Mouse (Mus musculus): Measurements from ENCODE around the gene Hist1h4j.

Gene Hist1h4j

GRCm38 (mm10) chr13:21734906-21735767, at the start of gene Hist1h4j:
Gene Hist1h4j (plus strand): TSS chr13:21735064.
- in situ Hi-C loops (cut with MboI), result loop anchor here (25.0 kb wide), 1 partner anchor 1423 kb away; no protein-coding TSS in a partner anchor

- in situ Hi-C loops (cut with MboI), result no loop called here
Measured at GRCm38 (mm10) chr13:21697811-21698210, 37.1 kb upstream of the Hist1h4j start, which contains the start of gene Olfr1359. Gene Olfr1359 (plus strand): TSS chr13:21698111.

- in situ Hi-C loops (cut with MboI), result loop anchor here (25.0 kb wide), 1 partner anchor 294 kb away; the partner anchor contains the start of gene Zkscan3
Measured at GRCm38 (mm10) chr13:21706669-21707068, 28.2 kb upstream of the Hist1h4j start.

- in situ Hi-C loops (cut with MboI), result loop anchor here (5.0 to 25.0 kb wide), 4 partner anchors 298 to 1725 kb away; partner anchors contain the start of gene Zkscan3
Measured at GRCm38 (mm10) chr13:21710031-21710711, 24.7 kb upstream of the Hist1h4j start.

- in situ Hi-C loops (cut with MboI), result loop anchor here (5.0 to 25.0 kb wide), 4 partner anchors 299 to 1724 kb away; partner anchors contain the start of gene Zkscan3
Measured at GRCm38 (mm10) chr13:21710821-21711525, 23.9 kb upstream of the Hist1h4j start.

- in situ Hi-C loops (cut with MboI), result loop anchor here (5.0 to 25.0 kb wide), 4 partner anchors 299 to 1723 kb away; partner anchors contain the start of gene Zkscan3
Measured at GRCm38 (mm10) chr13:21711698-21712097, 23.2 kb upstream of the Hist1h4j start.

GRCm38 (mm10) chr13:21714725-21715124, 20.1 kb upstream of the Hist1h4j start:
- in situ Hi-C loops (cut with MboI), result loop anchor here (5.0 to 25.0 kb wide), 4 partner anchors 302 to 1720 kb away; partner anchors contain the start of gene Zkscan3

GRCm38 (mm10) chr13:21715131-21715863, 19.6 kb upstream of the Hist1h4j start:
- in situ Hi-C loops (cut with MboI), result loop anchor here (10.0 to 25.0 kb wide), 2 partner anchors 303 to 1720 kb away; partner anchors contain the start of gene Zkscan3

- in situ Hi-C loops (cut with MboI), result loop anchor here (10.0 to 25.0 kb wide), 2 partner anchors 304 to 1719 kb away; partner anchors contain the start of gene Zkscan3
Measured at GRCm38 (mm10) chr13:21715864-21716539, 18.9 kb upstream of the Hist1h4j start, which contains the start of the genes Hist1h2bl and Hist1h2ai. Gene Hist1h2bl (minus strand): TSS chr13:21716143. Gene Hist1h2ai (plus strand): TSS chr13:21716422.

- in situ Hi-C loops (cut with MboI), result loop anchor here (10.0 to 25.0 kb wide), 2 partner anchors 304 to 1718 kb away; partner anchors contain the start of gene Zkscan3
Measured at GRCm38 (mm10) chr13:21716540-21717391, 18.1 kb upstream of the Hist1h4j start.

GRCm38 (mm10) chr13:21717397-21718357, 17.2 kb upstream of the Hist1h4j start, which contains the start of gene Hist1h3h:
Gene Hist1h3h (plus strand): TSS chr13:21717659.
- in situ Hi-C loops (cut with MboI), result loop anchor here (10.0 to 25.0 kb wide), 2 partner anchors 305 to 1717 kb away; partner anchors contain the start of gene Zkscan3

GRCm38 (mm10) chr13:21718381-21719080, 16.3 kb upstream of the Hist1h4j start:
- in situ Hi-C loops (cut with MboI), result loop anchor here (10.0 to 25.0 kb wide), 2 partner anchors 306 to 1716 kb away; partner anchors contain the start of gene Zkscan3

- in situ Hi-C loops (cut with MboI), result loop anchor here (25.0 kb wide), 1 partner anchor 309 kb away; the partner anchor contains the start of gene Zkscan3
Measured at GRCm38 (mm10) chr13:21721107-21721756, 13.6 kb upstream of the Hist1h4j start.

- in situ Hi-C loops (cut with MboI), result loop anchor here (25.0 kb wide), 1 partner anchor 310 kb away; the partner anchor contains the start of gene Zkscan3
Measured at GRCm38 (mm10) chr13:21721757-21722372, 13.0 kb upstream of the Hist1h4j start, which contains the start of gene Hist1h2bm. Gene Hist1h2bm (plus strand): TSS chr13:21722044.

- in situ Hi-C loops (cut with MboI), result loop anchor here (25.0 kb wide), 1 partner anchor 310 kb away; the partner anchor contains the start of gene Zkscan3
Measured at GRCm38 (mm10) chr13:21722373-21722925, 12.4 kb upstream of the Hist1h4j start.
